Mouse (Mus musculus): ENCODE data around the gene Tenm4.

DNA sequence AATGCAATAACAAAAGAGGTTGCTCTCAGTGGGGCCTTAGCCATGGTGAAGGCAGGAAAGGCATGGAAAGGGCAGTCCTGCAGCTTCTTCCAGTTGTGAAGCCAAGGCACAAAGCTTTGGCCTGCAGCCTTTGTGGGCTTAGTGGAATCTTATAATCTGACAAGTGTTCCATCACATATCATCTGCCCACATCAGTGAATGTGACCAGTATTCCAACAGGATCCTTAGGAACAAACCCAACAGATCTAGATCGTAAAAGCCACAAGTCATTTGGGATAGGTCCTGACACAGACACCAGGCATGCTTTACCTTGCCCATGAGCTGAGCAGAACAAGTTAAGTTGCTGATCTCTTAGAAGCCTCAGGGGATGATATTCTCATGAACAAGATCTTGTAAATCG, 262.3 kb downstream of the Tenm4 start:
- TF ChIP-seq GATA1 (IDR thresholded peaks at IDR 0.05; ENCODE audit: low read depth, low read length) = no peak
- TF ChIP-seq CTCF (IDR thresholded peaks at IDR 0.05 in 2 of 3, conservative IDR thresholded peaks at IDR 0.05 in 1 of 3; ENCODE audit: control insufficient read depth in 1 of 3, insufficient read depth in 1 of 3, low read depth in 2 of 3, low read length in 3 of 3, poor library complexity in 1 of 3, severe bottlenecking in 1 of 3) = no peak
